Mouse (Mus musculus) right cerebral cortex, postnatal 36 days (tissue): ENCODE data around the gene Trpt1.

Source experiments
- DNase-seq, 2 experiments: peaks; one replicate each; pipeline ENCODE4 v3.0.0; 2022; ENCODE audit warnings: low spot score in 2 of 2, mixed read lengths in 1 of 2

Gene Trpt1

DNA sequence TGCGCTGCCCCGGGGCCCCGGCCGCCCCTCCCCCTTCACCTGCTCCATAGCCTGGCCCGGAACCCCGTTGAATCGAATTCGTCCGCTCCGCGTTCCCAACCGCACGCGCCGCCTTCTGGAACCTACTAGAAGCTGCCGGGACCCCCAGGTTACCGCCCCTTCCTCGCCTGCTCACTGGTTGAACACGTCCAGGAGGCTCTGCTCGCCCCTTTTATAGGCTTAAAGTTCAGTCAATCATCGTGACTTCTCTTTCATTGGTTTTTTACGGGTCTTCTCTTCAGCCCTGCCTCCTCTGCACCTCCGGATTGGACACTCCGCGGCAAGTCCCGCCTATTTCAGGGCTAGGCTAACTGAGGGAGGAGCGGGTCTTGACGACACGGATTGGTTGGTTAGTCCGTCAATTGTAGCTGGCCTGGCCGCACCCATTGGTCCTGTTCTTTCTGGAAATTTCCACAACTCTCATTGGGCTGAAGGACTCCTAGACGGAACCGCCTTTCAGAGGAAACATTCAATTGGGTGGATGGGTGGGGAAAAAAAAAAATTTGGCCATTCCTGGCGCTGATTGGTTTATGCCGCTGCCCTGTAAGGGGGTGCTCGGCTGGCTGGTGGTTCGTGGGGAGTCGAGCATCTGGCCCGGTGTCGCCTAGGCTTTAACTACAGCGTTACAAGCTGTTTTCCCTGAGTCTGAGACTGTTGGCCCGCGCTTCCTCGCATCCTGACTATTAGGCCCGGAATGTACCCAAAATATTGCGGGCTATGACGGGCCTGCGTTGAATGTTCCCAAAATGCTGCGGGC is 44.1 kb downstream of the Trpt1 start, which contains the start of gene Stip1:
Stip1 (minus strand) TSS at position 127 of the 796 bp plus-strand sequence.
- DNase-seq, result peak; percentile 99 to 100

GRCm38 (mm10) chr19:7040637-7041130 is 44.8 kb downstream of the Trpt1 start:
- DNase-seq, result no peak

DNA sequence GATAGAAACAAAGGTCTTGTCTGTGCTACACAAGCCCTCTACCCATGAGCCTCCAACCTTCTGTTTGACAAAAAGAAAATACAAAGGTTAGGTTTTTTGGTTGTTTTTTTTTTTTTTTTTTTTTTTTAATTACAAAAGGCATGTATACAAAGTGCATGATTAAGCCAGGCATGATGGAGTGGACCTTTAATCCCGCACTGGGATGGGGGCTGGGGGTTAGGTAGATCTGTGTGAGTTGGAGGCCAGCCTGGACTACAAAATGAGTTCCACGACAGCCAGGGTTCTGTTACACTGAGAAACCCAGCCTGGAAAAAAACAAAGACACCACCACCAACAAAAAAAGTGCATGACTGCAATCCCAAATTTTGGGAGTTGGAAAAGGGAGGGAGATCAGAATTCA is 45.2 kb downstream of the Trpt1 start:
- DNase-seq, result no peak

DNA sequence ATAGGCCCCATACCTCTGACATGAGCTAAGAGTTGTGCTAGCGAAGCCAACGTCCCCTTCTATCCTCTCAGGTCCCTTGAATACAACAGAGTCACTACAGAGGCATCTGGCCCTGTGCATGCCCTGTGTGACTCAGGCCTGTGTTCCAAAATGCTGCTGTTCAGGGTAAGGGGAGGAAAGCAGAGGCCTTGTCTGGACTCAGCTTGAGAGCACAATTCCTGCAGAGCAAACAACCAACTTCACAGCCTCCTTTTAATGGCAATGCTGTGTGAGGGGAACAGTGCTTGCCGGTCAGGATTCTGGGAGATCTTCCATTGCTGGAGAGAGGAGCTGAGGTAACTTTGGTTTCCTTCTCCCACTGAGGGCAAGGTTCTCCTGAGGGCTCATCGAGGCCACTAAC is 48.3 kb downstream of the Trpt1 start:
- DNase-seq, result no peak

GRCm38 (mm10) chr19:7044706-7045105 is 48.8 kb downstream of the Trpt1 start:
- no peak for DNase-seq
